Comparison of ENCODE assay signal across 19 mouse cellular contexts in genomic region chr19:53833745-53834369, GRCm38 (mm10). TPM values are rescaled to one million over a fixed set of nuclear protein-coding genes. Genes with fewer than 3 reads are reported as not detected.
DNase-seq lines count a peak whose midpoint lies in the region; ATAC-seq and TF ChIP-seq lines count a peak whose summit lies in the region.
"Had no signal": no experiment of that assay in that cellular context is flagged by ENCODE, and none has a peak within 500 bp of the region (broad histone marks: within the 10 kb centered on the region; RNA-seq: fewer than 3 reads in every experiment).

No protein-coding gene starts in this region.

- H3K4me1 ChIP-seq in forebrain, embryonic 11.5 days (replicated peaks; ENCODE audit: control insufficient read depth, insufficient read depth, low read length) = peaks cover 12% of the 10 kb centered on the region; the same call in 1 of the 2 replicates
- H3K4me1 ChIP-seq in midbrain, embryonic 15.5 days = peaks cover 33% of the 10 kb centered on the region
- H3K4me1 ChIP-seq in stomach, postnatal 0 days (replicated peaks; ENCODE audit: control insufficient read depth, insufficient read depth) = peaks cover 4% of the 10 kb centered on the region; the same call in 1 of the 2 replicates

- no peaks in the 10 kb centered on the region for H3K27me3 ChIP-seq in forebrain, embryonic 11.5 days (ENCODE audit: control insufficient read depth, insufficient read depth, low read length)
- H3K27me3 ChIP-seq in midbrain, embryonic 15.5 days (replicated peaks) = no peaks in the 10 kb centered on the region
- no peaks in the 10 kb centered on the region for H3K27me3 ChIP-seq in stomach, postnatal 0 days (ENCODE audit: control insufficient read depth, insufficient read depth, low read length)
- H3K27me3 ChIP-seq: embryonic facial prominence, embryonic 15.5 days; intestine, embryonic 15.5 days; Patski had no signal

- H3K9me3 ChIP-seq in forebrain, embryonic 11.5 days (ENCODE audit: control insufficient read depth, low read length) = no peaks in the 10 kb centered on the region
- H3K9me3 ChIP-seq in midbrain, embryonic 15.5 days = no peaks in the 10 kb centered on the region
- H3K9me3 ChIP-seq in stomach, postnatal 0 days (ENCODE audit: control insufficient read depth, low read length) = no peaks in the 10 kb centered on the region
- H3K9me3 ChIP-seq: embryonic facial prominence, embryonic 15.5 days; intestine, embryonic 15.5 days had no signal

- TF ChIP-seq CTCF in stomach, postnatal 0 days (IDR thresholded peaks at IDR 0.05; ENCODE audit: low read depth) = no peak

- no peak overlapping the region for H3K4me2 ChIP-seq in forebrain, embryonic 11.5 days (ENCODE audit: low read depth, low read length, severe bottlenecking)
- no peak overlapping the region for H3K4me2 ChIP-seq in midbrain, embryonic 15.5 days
- no peak overlapping the region for H3K4me2 ChIP-seq in stomach, postnatal 0 days (replicated peaks; ENCODE audit: low read depth)
- H3K4me2 ChIP-seq: embryonic facial prominence, embryonic 15.5 days; intestine, embryonic 15.5 days; liver, embryonic 11.5 days had no signal

- 38% methylated on average over 8 of the region's 8 CpGs for WGBS in forebrain, embryonic 11.5 days
- 35% methylated on average over 8 of the region's 8 CpGs for WGBS in midbrain, embryonic 15.5 days
- WGBS in stomach, postnatal 0 days = 57% methylated on average over 8 of the region's 8 CpGs

- no peak overlapping the region for H3K9ac ChIP-seq in forebrain, embryonic 11.5 days (ENCODE audit: low read length)
- no peak overlapping the region for H3K9ac ChIP-seq in midbrain, embryonic 15.5 days
- H3K9ac ChIP-seq in stomach, postnatal 0 days (ENCODE audit: low read length) = no peak overlapping the region
- H3K9ac ChIP-seq: embryonic facial prominence, embryonic 15.5 days; intestine, embryonic 15.5 days had no signal

- no peaks in the 10 kb centered on the region for H3K36me3 ChIP-seq in forebrain, embryonic 11.5 days (ENCODE audit: control insufficient read depth, insufficient read depth, low read length)
- H3K36me3 ChIP-seq in midbrain, embryonic 15.5 days (replicated peaks) = no peaks in the 10 kb centered on the region
- no peaks in the 10 kb centered on the region for H3K36me3 ChIP-seq in stomach, postnatal 0 days (ENCODE audit: control insufficient read depth, insufficient read depth, low read length)
- H3K36me3 ChIP-seq: embryonic facial prominence, embryonic 15.5 days; intestine, embryonic 15.5 days had no signal

- H3K27ac ChIP-seq in forebrain, embryonic 11.5 days (ENCODE audit: low read depth, low read length) = peak overlapping the region; percentile 74
- H3K27ac ChIP-seq in midbrain, embryonic 15.5 days = peak overlapping the region; percentile 8; the same call in 1 of the 2 replicates
- no peak overlapping the region for H3K27ac ChIP-seq in stomach, postnatal 0 days (replicated peaks)
- H3K27ac ChIP-seq: embryonic facial prominence, embryonic 15.5 days; intestine, embryonic 15.5 days had no signal

- no peak overlapping the region for H3K4me3 ChIP-seq in forebrain, embryonic 11.5 days (ENCODE audit: low read depth, low read length)
- no peak overlapping the region for H3K4me3 ChIP-seq in midbrain, embryonic 15.5 days
- H3K4me3 ChIP-seq in stomach, postnatal 0 days (ENCODE audit: low read depth, low read length) = no peak overlapping the region
- H3K4me3 ChIP-seq: embryonic facial prominence, embryonic 15.5 days; intestine, embryonic 15.5 days had no signal

- peak; percentile 83 for ATAC-seq in forebrain, embryonic 11.5 days (replicated peaks; ENCODE audit: low FRiP score)
- ATAC-seq in midbrain, embryonic 15.5 days (replicated peaks) = peak; percentile 57
- ATAC-seq in stomach, postnatal 0 days (ENCODE audit: low FRiP score, low TSS enrichment) = no peak
- ATAC-seq: intestine, embryonic 15.5 days; Patski had no signal

- DNase-seq in embryo, embryonic 11 days = peak; percentile 32
- no peak for DNase-seq in embryo, embryonic 10 days (ENCODE audit: low spot score)
- DNase-seq in forebrain, embryonic 11.5 days (ENCODE audit: low spot score) = peak; percentile 70
- DNase-seq in forelimb bud, embryonic 11.5 days (ENCODE audit: low read depth, low spot score) = peak; percentile 68
- no peak for DNase-seq in stomach, postnatal 0 days (ENCODE audit: low spot score)
- no peak for DNase-seq in right cerebral cortex, adult 18-20 months
- DNase-seq in retina, embryonic 14.5 days (ENCODE audit: low spot score) = no peak
- DNase-seq: adrenal gland, postnatal 10 days; cerebellum, postnatal 10 days; kidney, adult 9 months; kidney, postnatal 36 days; lung, adult 18-20 months; retina, postnatal 1 day; right cerebral cortex, postnatal 4 days had no signal

- TF ChIP-seq EP300 in stomach, postnatal 0 days (optimal IDR thresholded peaks at IDR 0.05) = no peak

RNA-seq across cellular contexts. Expression of gene Pdcd4, which starts 58.2 kb away (rescaled TPM):
- polyA plus RNA-seq in forebrain, embryonic 11.5 days (2014; fragmentation: Nextera tagmentation; extraction: Ambion mirVana) = 84.0 and 90.6 TPM in 2 replicates
- 59.7 and 64.9 TPM in 2 replicates for polyA plus RNA-seq in midbrain, embryonic 15.5 days (2015; fragmentation: Nextera tagmentation; extraction: Ambion mirVana)
- polyA plus RNA-seq in stomach, postnatal 0 days (2015; fragmentation: Nextera tagmentation; extraction: Ambion mirVana) = 204 and 217 TPM in 2 replicates

Comparison
In these comparisons a context has a peak if more than half of its experiments do, and no peak if none do; other contexts are left out.
1. DNase-seq: peak in embryo, embryonic 11 days (single experiment), forebrain, embryonic 11.5 days (single experiment) and forelimb bud, embryonic 11.5 days (single experiment); none in embryo, embryonic 10 days (single experiment), stomach, postnatal 0 days (single experiment), right cerebral cortex, adult 18-20 months (single experiment) and retina, embryonic 14.5 days (single experiment).